Mouse (Mus musculus): Measurements from ENCODE around the gene Dusp10.

GRCm38 (mm10) chr1:184117586-184117985 lies 104.5 kb downstream of the Dusp10 start:
- TF ChIP-seq ZNF384 (IDR thresholded peaks at IDR 0.05; ENCODE audit: low read depth, low read length) (no peak), MAFK (IDR thresholded peaks at IDR 0.05; ENCODE audit: insufficient read depth, low read depth, low read length) (no peak), HCFC1 (IDR thresholded peaks at IDR 0.05; ENCODE audit: borderline replicate concordance, insufficient read depth, low read length) (no peak), ZC3H11A (IDR thresholded peaks at IDR 0.05; ENCODE audit: borderline replicate concordance, low read depth, low read length) (no peak)
